Mouse (Mus musculus): ENCODE results near the gene Cox4i1. TPM values are rescaled to one million over a fixed set of nuclear protein-coding genes. Genes with fewer than 3 reads are reported as not detected.

Gene Cox4i1
- total and polyA plus RNA-seq, 3 experiments = 4,113 to 4,965 (median 4,656) TPM

GRCm38 (mm10) chr8:120699079-120699478 is 31.1 kb downstream of the Cox4i1 start:
- intact Hi-C loops (cut with DNase I) = loop anchor here (5.0 kb wide), 2 partner anchors 38 to 53 kb away; partner anchors contain the start of gene Irf8
- Histone ChIP-seq H3K27ac (peak overlapping the region; percentile 31), H3K9ac (ENCODE audit: low read depth, low read length) (no peak overlapping the region), H3K4me3 (no peak overlapping the region), H3K36me3 (ENCODE audit: control insufficient read depth, insufficient read depth, low read length) (no peaks in the 10 kb centered on the region), H3K79me2 (replicated peaks; ENCODE audit: control insufficient read depth, insufficient read depth, low read length) (no peaks in the 10 kb centered on the region), H3K4me1 (ENCODE audit: control insufficient read depth, insufficient read depth, low read length) (peaks cover 17% of the 10 kb centered on the region), H3K27me3 (ENCODE audit: control insufficient read depth, insufficient read depth, low read length) (no peaks in the 10 kb centered on the region)
- TF ChIP-seq POLR2A (IDR thresholded peaks at IDR 0.05; ENCODE audit: insufficient read depth, low read depth, low read length) = no peak
- TF ChIP-seq CTCF (IDR thresholded peaks at IDR 0.05) = no peak
- no peak for TF ChIP-seq EP300 (IDR thresholded peaks at IDR 0.05; ENCODE audit: insufficient read depth, low read depth, low read length)
- 41% methylated on average over 6 of the region's 6 CpGs for WGBS
- DNase-seq = no peak

GRCm38 (mm10) chr8:120699565-120699964 is 31.5 kb downstream of the Cox4i1 start:
- 26% methylated on average over 2 of the region's 2 CpGs for WGBS
- H3K27ac ChIP-seq = no peak overlapping the region; the same call in 1 of the 2 replicates
- no peak overlapping the region for H3K4me3 ChIP-seq
- H3K9ac ChIP-seq (ENCODE audit: low read depth, low read length) = no peak overlapping the region
- no peaks in the 10 kb centered on the region for H3K27me3 ChIP-seq (ENCODE audit: control insufficient read depth, insufficient read depth, low read length)
- intact Hi-C loops (cut with DNase I) = loop anchor here (5.0 kb wide), 2 partner anchors 38 to 53 kb away; partner anchors contain the start of gene Irf8
- no peaks in the 10 kb centered on the region for H3K36me3 ChIP-seq (ENCODE audit: control insufficient read depth, insufficient read depth, low read length)
- peaks cover 17% of the 10 kb centered on the region for H3K4me1 ChIP-seq (ENCODE audit: control insufficient read depth, insufficient read depth, low read length)
- no peaks in the 10 kb centered on the region for H3K79me2 ChIP-seq (replicated peaks; ENCODE audit: control insufficient read depth, insufficient read depth, low read length)
- TF ChIP-seq CTCF (IDR thresholded peaks at IDR 0.05) (no peak), EP300 (IDR thresholded peaks at IDR 0.05; ENCODE audit: insufficient read depth, low read depth, low read length) (0 out of 2 replicates have a peak, but pooled peaks have one; percentile 8), POLR2A (IDR thresholded peaks at IDR 0.05; ENCODE audit: insufficient read depth, low read depth, low read length) (no peak)
- no peak for DNase-seq

GRCm38 (mm10) chr8:120700053-120700452 is 32.0 kb downstream of the Cox4i1 start:
- no peaks in the 10 kb centered on the region for H3K27me3 ChIP-seq (ENCODE audit: control insufficient read depth, insufficient read depth, low read length)
- H3K79me2 ChIP-seq (replicated peaks; ENCODE audit: control insufficient read depth, insufficient read depth, low read length) = no peaks in the 10 kb centered on the region
- TF ChIP-seq POLR2A (IDR thresholded peaks at IDR 0.05; ENCODE audit: insufficient read depth, low read depth, low read length) = no peak
- no peak for TF ChIP-seq CTCF (IDR thresholded peaks at IDR 0.05)
- no peak for TF ChIP-seq EP300 (IDR thresholded peaks at IDR 0.05; ENCODE audit: insufficient read depth, low read depth, low read length)
- 36% methylated on average over 4 of the region's 4 CpGs for WGBS
- no peak for DNase-seq
- H3K4me3 ChIP-seq = no peak overlapping the region
- peaks cover 17% of the 10 kb centered on the region for H3K4me1 ChIP-seq (ENCODE audit: control insufficient read depth, insufficient read depth, low read length)
- intact Hi-C loops (cut with DNase I) = no loop called here
- H3K36me3 ChIP-seq (ENCODE audit: control insufficient read depth, insufficient read depth, low read length) = no peaks in the 10 kb centered on the region
- H3K27ac ChIP-seq = no peak overlapping the region; the same call in 1 of the 2 replicates
- H3K9ac ChIP-seq (ENCODE audit: low read depth, low read length) = no peak overlapping the region

DNA sequence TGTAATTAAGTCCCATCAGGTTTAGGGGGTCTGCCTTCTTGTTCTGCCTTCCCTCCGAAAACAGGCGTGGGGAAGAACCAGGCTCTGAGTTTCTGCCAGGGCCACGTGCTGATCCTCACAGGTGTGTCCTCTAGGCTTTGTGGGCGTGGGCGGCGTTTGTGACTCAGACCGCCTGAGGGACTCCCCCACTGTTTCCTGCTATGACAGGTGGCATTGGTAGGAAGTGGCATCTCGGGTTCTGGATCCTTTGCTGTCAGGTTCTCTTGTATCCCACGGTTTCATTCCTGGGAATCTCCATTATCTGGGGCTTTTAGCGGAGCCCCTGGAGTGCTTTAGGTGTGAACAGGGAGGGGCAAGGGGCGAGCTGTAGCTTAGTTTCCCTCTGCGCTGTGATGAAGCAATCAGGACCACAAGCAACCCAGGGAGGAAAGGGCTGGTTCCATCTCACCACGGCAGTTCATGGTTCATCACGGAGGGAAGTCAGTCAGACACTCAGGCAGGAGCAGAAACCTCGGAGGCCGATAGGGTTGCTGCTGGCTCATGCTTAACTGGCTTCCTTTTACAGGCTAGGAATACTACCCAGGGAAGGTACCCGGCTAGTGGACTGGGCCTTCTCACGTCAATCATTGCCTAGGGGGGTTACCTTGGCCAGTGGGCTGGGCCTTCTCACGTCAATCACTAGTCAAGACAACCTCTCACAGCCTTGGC is 33.9 kb downstream of the Cox4i1 start:
- H3K4me1 ChIP-seq (ENCODE audit: control insufficient read depth, insufficient read depth, low read length) = peaks cover 10% of the 10 kb centered on the region

DNA sequence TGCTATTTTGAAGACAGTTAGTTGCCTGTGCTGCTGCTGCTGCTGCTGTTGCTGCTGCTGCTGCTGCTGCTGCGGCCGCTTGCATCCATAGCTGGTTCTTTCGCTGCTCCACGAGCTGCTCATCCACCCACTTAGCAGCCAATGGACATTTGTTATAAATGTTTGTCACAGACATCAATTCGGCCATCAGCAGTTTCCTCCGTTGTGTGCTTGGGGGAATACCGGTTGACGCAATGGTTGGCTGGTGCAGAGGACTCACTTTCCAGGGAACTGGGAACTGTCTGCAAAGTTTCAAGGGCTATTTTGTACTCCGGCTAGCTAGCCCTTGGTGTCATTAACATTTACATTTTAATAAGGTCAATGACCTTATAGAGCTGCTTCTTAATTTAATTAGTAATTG is 36.2 kb downstream of the Cox4i1 start:
- 66% methylated on average over 9 of the region's 9 CpGs for WGBS
- peak in 1 of 2 experiments; percentile 58 for DNase-seq
- Histone ChIP-seq H3K27me3 (ENCODE audit: control insufficient read depth, insufficient read depth, low read length) (no peaks in the 10 kb centered on the region), H3K4me1 (ENCODE audit: control insufficient read depth, insufficient read depth, low read length) (peaks cover 7% of the 10 kb centered on the region), H3K27ac (no peak overlapping the region), H3K4me3 (no peak overlapping the region), H3K79me2 (replicated peaks; ENCODE audit: control insufficient read depth, insufficient read depth, low read length) (no peaks in the 10 kb centered on the region), H3K9ac (ENCODE audit: low read depth, low read length) (no peak overlapping the region), H3K36me3 (ENCODE audit: control insufficient read depth, insufficient read depth, low read length) (no peaks in the 10 kb centered on the region)
- intact Hi-C loops (cut with DNase I) = no loop called here
- TF ChIP-seq POLR2A (IDR thresholded peaks at IDR 0.05; ENCODE audit: insufficient read depth, low read depth, low read length) (no peak), CTCF (IDR thresholded peaks at IDR 0.05) (no peak), EP300 (IDR thresholded peaks at IDR 0.05; ENCODE audit: insufficient read depth, low read depth, low read length) (no peak)

More for the DNA sequence above, 33.9 kb downstream of the Cox4i1 start:
- intact Hi-C loops (cut with DNase I) = no loop called here
- TF ChIP-seq CTCF (IDR thresholded peaks at IDR 0.05) (no peak), EP300 (IDR thresholded peaks at IDR 0.05; ENCODE audit: insufficient read depth, low read depth, low read length) (no peak), POLR2A (IDR thresholded peaks at IDR 0.05; ENCODE audit: insufficient read depth, low read depth, low read length) (no peak)
- no peaks in the 10 kb centered on the region for H3K79me2 ChIP-seq (replicated peaks; ENCODE audit: control insufficient read depth, insufficient read depth, low read length)
- peak in 1 of 2 experiments; percentile 57 for DNase-seq
- no peaks in the 10 kb centered on the region for H3K36me3 ChIP-seq (ENCODE audit: control insufficient read depth, insufficient read depth, low read length)
- H3K27ac ChIP-seq = no peak overlapping the region
- no peak overlapping the region for H3K9ac ChIP-seq (ENCODE audit: low read depth, low read length)
- H3K27me3 ChIP-seq (ENCODE audit: control insufficient read depth, insufficient read depth, low read length) = no peaks in the 10 kb centered on the region
- H3K4me3 ChIP-seq = no peak overlapping the region
- 65% methylated on average over 19 of the region's 19 CpGs for WGBS

GRCm38 (mm10) chr8:120705163-120705562 is 37.1 kb downstream of the Cox4i1 start:
- H3K27ac ChIP-seq = no peak overlapping the region
- H3K79me2 ChIP-seq (replicated peaks; ENCODE audit: control insufficient read depth, insufficient read depth, low read length) = no peaks in the 10 kb centered on the region
- intact Hi-C loops (cut with DNase I) = no loop called here
- WGBS = 88% methylated on average over 15 of the region's 15 CpGs
- H3K36me3 ChIP-seq (ENCODE audit: control insufficient read depth, insufficient read depth, low read length) = no peaks in the 10 kb centered on the region
- H3K4me1 ChIP-seq (ENCODE audit: control insufficient read depth, insufficient read depth, low read length) = peaks cover under 1% of the 10 kb centered on the region; the same call in 1 of the 2 replicates
- H3K4me3 ChIP-seq = no peak overlapping the region
- no peak for TF ChIP-seq CTCF (IDR thresholded peaks at IDR 0.05)
- TF ChIP-seq EP300 (IDR thresholded peaks at IDR 0.05; ENCODE audit: insufficient read depth, low read depth, low read length) = no peak
- no peak for TF ChIP-seq POLR2A (IDR thresholded peaks at IDR 0.05; ENCODE audit: insufficient read depth, low read depth, low read length)
- no peaks in the 10 kb centered on the region for H3K27me3 ChIP-seq (ENCODE audit: control insufficient read depth, insufficient read depth, low read length)
- DNase-seq = no peak
- H3K9ac ChIP-seq (ENCODE audit: low read depth, low read length) = no peak overlapping the region
